Mouse (Mus musculus) Muller cell, postnatal 12 days (primary cell): Measurements from ENCODE around the gene Ly6g.
"Not testable (repeated sequence)": the region's sequence is repeated elsewhere in the genome, so short reads cannot be mapped to it uniquely, and the experiment has no call there.

ENCODE experiments used
- DNase-seq: peaks from one replicate; pipeline ENCODE4 v3.0.0-alpha.2; 2015; ENCODE audit errors: inconsistent ontology term

Ly6g gene

GRCm38 (mm10) chr15:75154940-75155339 lies at the start of gene Ly6g:
Gene Ly6g, plus strand, starts transcription at chr15:75155240.
- DNase-seq: no peak

- not testable (repeated sequence) for DNase-seq
These were observed 44.6 kb upstream of the Ly6g start for GRCm38 (mm10) chr15:75110424-75110823.

- DNase-seq: not testable (repeated sequence)
These were observed 43.0 kb upstream of the Ly6g start, which contains the start of gene Ly6c2 for GRCm38 (mm10) chr15:75111861-75112630. Gene Ly6c2, minus strand, starts transcription at chr15:75111970.

DNA sequence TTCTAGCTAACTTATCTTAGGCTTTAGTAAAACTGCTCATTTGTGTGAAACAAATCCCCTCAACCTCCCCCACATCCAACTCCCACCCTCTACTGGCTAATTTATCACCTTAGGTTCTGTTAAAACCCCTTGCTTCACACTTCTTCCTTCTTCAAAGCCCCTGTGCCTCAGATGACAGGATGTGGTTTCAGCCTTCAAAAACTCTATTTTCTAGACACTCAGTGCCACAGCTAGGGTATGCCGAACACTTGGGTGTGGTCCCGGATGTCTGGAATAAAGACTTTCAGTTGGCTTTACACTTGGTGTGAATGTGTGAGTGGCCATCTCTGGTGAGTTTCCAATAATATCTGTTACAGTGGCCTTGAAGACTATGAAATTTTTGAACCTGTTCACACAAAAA lies 38.5 kb upstream of the Ly6g start:
- DNase-seq: no peak

DNA sequence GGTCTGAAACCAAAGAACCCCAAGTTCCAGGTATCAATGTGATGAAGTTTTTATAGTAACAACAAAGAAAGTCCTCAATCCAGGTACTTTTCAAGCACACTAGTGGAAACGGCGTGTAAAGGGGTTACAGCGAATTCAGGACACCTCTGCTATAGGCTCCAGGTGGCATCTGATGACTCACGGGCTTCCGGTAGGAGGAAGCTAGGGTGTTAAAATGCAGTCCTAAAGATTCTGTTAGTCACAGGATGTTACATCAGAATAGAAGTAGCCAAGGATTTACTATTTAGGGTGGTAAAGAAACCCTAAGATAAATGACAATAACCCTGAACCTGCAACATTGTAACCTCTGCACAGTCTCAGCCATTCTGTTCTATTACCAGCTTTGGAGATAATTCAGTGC lies 37.6 kb upstream of the Ly6g start:
- DNase-seq: not testable (repeated sequence)

DNA sequence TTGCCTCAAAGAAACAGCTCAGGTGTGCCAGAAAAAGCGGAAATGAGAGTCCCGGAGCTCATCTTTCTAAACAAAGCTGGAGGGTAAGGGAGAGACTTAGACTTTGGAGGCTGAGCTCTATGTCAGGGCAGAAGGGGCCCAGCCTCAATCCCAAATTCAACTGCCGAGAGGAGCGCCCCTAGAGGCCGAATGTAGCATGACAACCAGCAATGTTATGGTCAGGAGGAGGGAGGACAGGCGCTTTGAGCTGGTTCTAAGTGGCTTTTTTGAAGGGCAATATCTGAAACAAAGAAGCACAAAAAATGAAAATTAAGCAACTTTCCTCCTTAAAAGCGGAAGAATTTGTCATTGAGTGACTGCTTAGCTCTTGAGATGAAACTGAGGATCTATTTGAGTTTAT lies 36.3 kb upstream of the Ly6g start:
- DNase-seq: not testable (repeated sequence)

DNA sequence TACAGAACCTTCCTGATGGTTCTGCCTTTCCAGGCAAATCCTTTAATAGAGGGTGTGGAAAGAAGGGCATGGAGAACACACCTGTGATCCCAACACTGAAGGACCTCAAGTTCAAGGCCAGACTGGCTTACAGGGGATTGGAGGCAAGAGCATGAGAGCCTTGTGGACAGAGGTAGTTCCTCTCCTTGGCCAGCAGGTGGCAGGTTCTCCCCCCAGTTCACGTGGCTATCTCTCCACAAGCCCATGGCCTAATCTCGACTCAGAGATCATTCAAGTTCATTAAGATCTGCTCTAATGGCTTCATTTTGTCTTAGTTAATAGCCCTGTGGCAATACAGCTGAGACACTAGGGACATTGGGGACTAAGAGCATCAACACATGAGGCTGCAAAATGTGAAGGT lies 35.0 kb upstream of the Ly6g start:
- peak; percentile 7 for DNase-seq

GRCm38 (mm10) chr15:75132346-75132745 lies 22.7 kb upstream of the Ly6g start:
- DNase-seq: not testable (repeated sequence)

GRCm38 (mm10) chr15:75135090-75135783 lies 19.8 kb upstream of the Ly6g start:
- DNase-seq: not testable (repeated sequence)

GRCm38 (mm10) chr15:75137739-75138138 lies 17.3 kb upstream of the Ly6g start:
- DNase-seq: not testable (repeated sequence)

- not testable (repeated sequence) for DNase-seq
These were observed 13.2 kb upstream of the Ly6g start for GRCm38 (mm10) chr15:75141812-75142360.

DNA sequence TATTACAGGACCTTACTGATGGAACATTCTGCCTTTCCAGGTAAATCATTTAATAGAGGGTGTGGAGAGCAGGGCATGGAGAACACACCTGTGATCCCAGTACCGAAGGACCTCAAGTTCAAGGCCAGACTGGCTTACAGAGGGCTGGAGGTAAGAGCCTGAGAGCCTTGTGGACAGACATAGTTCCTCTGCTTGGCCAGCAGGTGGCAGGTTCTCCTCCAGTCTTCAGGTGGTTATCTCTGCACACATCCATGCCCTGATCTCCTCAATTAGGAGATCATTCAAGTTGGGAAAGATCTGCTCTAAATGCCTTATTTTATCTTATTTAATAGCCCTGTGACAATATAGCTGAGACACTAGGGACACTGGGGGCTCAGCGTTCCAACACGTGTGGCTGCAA lies 11.3 kb upstream of the Ly6g start:
- DNase-seq: no peak

- DNase-seq: no peak
These were observed 2.0 kb upstream of the Ly6g start for GRCm38 (mm10) chr15:75153087-75153486.

DNA sequence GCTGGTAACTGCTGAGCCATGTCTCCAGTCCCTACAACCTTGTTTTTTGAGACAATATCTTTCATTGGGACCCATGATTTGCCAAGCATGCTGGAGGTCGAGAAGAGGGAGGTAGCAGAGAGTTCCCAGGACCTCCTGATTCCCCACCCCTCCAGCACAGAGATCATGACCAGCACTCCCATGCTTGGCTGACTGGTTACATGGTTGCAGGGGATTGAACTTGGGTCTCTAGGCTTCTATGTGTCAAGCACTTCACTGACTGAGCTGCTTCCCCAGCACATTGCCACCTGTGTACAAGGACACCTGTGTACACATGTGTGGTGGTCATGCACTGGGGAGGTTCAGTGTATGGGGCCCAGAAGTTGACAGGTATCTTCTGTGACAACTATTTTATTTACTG lies 2.6 kb downstream of the Ly6g start:
- no peak for DNase-seq

GRCm38 (mm10) chr15:75175506-75175905 lies 20.5 kb downstream of the Ly6g start:
- peak; percentile 20 for DNase-seq

- no peak for DNase-seq
These were observed 31.3 kb downstream of the Ly6g start for GRCm38 (mm10) chr15:75186291-75186690.

- no peak for DNase-seq
These were observed 34.1 kb downstream of the Ly6g start for GRCm38 (mm10) chr15:75189116-75189515.

GRCm38 (mm10) chr15:75190560-75190959 lies 35.5 kb downstream of the Ly6g start:
- not testable (repeated sequence) for DNase-seq
